Mouse (Mus musculus) embryonic stem cell, embryonic (primary cell): ENCODE data around the gene Zmynd12.

Experiments used
- CTCF ChIA-PET, 4 experiments: fragments of 300-600 bp in 2 of 4; fragments of 350-600 bp in 2 of 4; sonication (Branson Sonifier 250); formaldehyde crosslinking; loops; one replicate each; lab custom pipeline; 2022; ENCODE audit warnings: inconsistent platforms in 2 of 4; lab: Charles Lee
- POLR2A ChIA-PET, 4 experiments: fragments of 300-600 bp in 2 of 4; fragments of 350-600 bp in 2 of 4; sonication (Branson Sonifier 250); formaldehyde crosslinking; loops; one replicate each; lab custom pipeline; 2022; ENCODE audit warnings: antibody characterized with exemption in 4 of 4, inconsistent platforms in 1 of 4; lab: Charles Lee

Zmynd12 gene

GRCm38 (mm10) chr4:119425601-119426000 is 3.0 kb downstream of the Zmynd12 start:
- ChIA-PET POLR2A (interaction anchor here in 1 of 4 experiments (1.1 to 3.1 kb wide), 3 partner anchors 11 to 19 kb away, joined by 5 to 12 read pairs (median 5); no protein-coding TSS in a partner anchor), CTCF (interaction anchor here in 1 of 4 experiments (0.5 kb wide), 1 partner anchor 202 kb away, joined by 4 read pairs; no protein-coding TSS in a partner anchor)

GRCm38 (mm10) chr4:119427680-119428079 is 5.1 kb downstream of the Zmynd12 start:
- ChIA-PET POLR2A (interaction anchor here in 1 of 4 experiments (1.1 to 1.4 kb wide), 2 partner anchors 12 to 16 kb away, joined by 3 to 4 read pairs; partner anchors contain the start of gene Ccdc30), CTCF (interaction anchor here in 1 of 4 experiments (0.6 kb wide), 1 partner anchor 106 kb away, joined by 3 read pairs; no protein-coding TSS in a partner anchor)

DNA sequence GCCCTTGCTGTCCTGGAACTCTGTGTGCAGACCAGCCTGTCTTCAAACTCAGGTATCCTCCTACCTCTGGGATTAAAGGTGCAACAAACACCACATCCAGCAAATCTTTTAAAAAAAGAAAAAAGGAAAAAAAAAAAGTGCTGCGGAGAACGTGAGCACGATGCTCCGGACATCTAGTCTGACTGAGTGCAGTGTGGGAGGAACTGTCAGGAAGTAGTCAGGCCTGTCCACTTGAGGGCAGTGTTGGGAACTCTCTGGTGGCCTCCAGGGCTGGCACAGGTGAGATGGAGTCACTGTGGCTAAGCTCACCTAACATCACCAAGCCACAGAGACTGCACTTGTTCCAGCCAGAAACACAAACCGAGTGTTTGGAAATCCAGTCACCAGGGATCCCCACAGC is 8.1 kb downstream of the Zmynd12 start:
- CTCF ChIA-PET: interaction anchor here (0.5 to 1.7 kb wide), 17 partner anchors 11 to 1389 kb away, joined by 3 to 12 read pairs (median 3); no protein-coding TSS in a partner anchor
- POLR2A ChIA-PET: interaction anchor here in 2 of 4 experiments (0.6 to 0.7 kb wide), 3 partner anchors 30 to 177 kb away, joined by 3 to 4 read pairs (median 3); no protein-coding TSS in a partner anchor

DNA sequence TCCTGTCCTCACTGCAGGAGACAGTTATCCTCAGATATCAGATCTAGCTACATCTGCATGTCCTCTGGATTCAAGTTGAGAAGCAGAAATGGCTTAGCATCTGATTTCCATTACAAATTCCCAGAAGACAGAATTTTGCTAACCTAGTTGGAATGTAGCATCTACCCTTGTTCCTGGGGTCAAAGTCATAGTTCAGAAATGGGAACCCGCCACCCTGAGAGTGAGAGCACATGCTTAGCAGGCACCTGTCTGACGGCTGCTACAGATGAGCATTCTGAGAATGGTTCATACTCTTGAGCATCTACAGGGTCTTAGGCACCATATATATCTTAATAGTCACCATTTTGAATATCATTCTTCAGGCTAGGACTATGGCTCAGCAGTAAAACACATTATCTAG is 15.3 kb downstream of the Zmynd12 start:
- ChIA-PET POLR2A (interaction anchor here in 1 of 4 experiments (0.7 kb wide), 1 partner anchor 16 kb away, joined by 3 read pairs; no protein-coding TSS in a partner anchor), CTCF (interaction anchor here in 2 of 4 experiments (0.6 to 1.9 kb wide), 4 partner anchors 23 to 199 kb away, joined by 3 to 5 read pairs (median 4); no protein-coding TSS in a partner anchor)

DNA sequence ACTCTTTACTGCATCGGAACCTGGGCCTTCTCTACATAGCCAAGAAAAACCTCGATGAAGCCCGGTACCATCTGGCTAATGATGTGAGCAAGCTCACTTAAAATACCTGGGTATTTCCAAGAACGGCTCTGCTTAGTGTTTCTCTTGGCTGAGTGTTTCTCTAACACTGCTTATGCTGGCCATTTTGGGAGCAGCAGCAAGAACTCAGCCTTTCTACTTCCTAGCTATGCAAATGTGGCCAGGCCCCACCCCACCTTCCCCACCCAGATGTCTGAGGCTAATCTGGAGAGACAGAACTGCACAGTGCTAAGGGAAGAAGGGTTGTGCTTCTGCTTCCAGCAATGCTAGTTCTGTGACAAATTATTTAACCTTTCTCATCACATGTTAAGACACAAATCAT is 19.2 kb downstream of the Zmynd12 start:
- CTCF ChIA-PET: interaction anchor here in 3 of 4 experiments (0.5 to 1.3 kb wide), 6 partner anchors 11 to 784 kb away, joined by 3 to 6 read pairs (median 3); no protein-coding TSS in a partner anchor
- POLR2A ChIA-PET: interaction anchor here in 3 of 4 experiments (0.6 to 2.4 kb wide), 14 partner anchors 8 to 209 kb away, joined by 3 to 12 read pairs (median 4); partner anchors contain the start of genes AU022252 (in 1 of the 3), Frg2f1 (in 1 of the 3), P3h1 (in 1 of the 3) and Rimkla (in 1 of the 3)

DNA sequence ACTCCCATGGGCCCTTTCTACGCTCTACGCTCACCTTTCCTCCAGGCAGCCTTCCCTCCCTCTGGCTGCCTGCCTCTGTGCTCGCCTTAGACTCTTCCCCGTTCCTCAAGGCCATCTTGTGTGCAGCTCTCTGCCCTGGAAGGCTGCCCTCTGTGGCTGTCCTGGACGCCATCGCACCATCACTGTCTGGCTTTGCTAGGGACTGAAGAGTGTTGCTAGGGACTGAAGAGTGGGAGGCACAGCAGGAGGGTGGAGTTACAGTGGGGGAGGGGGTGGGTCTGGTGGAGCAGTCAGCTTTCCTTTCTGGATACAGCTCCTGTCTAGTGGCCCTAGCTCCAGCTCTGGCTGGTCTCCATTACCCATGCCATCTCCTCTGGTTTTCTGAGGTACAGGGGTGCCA is 19.9 kb downstream of the Zmynd12 start:
- CTCF ChIA-PET: interaction anchor here in 2 of 4 experiments (0.7 to 1.3 kb wide), 4 partner anchors 11 to 48 kb away, joined by 3 to 6 read pairs (median 3); no protein-coding TSS in a partner anchor
- POLR2A ChIA-PET: interaction anchor here in 2 of 4 experiments (0.5 to 2.4 kb wide), 11 partner anchors 9 to 1482 kb away, joined by 3 to 12 read pairs (median 5); partner anchors contain the start of genes AU022252 (in 1 of the 2), Exo5 (in 1 of the 2), P3h1 (in 1 of the 2) and Zmynd12 (in 1 of the 2)

GRCm38 (mm10) chr4:119447261-119447660 is 24.6 kb downstream of the Zmynd12 start:
- CTCF ChIA-PET: no interaction called here
- POLR2A ChIA-PET: interaction anchor here in 2 of 4 experiments (0.6 to 1.5 kb wide), 2 partner anchors 92 to 214 kb away, joined by 3 to 4 read pairs; partner anchors contain the start of gene Frg2f1 (in 1 of the 2)

- POLR2A ChIA-PET: interaction anchor here in 1 of 4 experiments (1.5 kb wide), 1 partner anchor 92 kb away, joined by 4 read pairs; the partner anchor contains the start of gene Frg2f1
- CTCF ChIA-PET: interaction anchor here in 1 of 4 experiments (0.9 kb wide), 1 partner anchor 17 kb away, joined by 3 read pairs; no protein-coding TSS in a partner anchor
Measured at GRCm38 (mm10) chr4:119447786-119448185, 25.2 kb downstream of the Zmynd12 start.

GRCm38 (mm10) chr4:119450436-119450835 is 27.8 kb downstream of the Zmynd12 start:
- ChIA-PET POLR2A (interaction anchor here in 2 of 4 experiments (0.7 to 1.2 kb wide), 2 partner anchors 9 to 213 kb away, joined by 3 to 5 read pairs; no protein-coding TSS in a partner anchor), CTCF (interaction anchor here in 1 of 4 experiments (1.4 kb wide), 1 partner anchor 19 kb away, joined by 3 read pairs; no protein-coding TSS in a partner anchor)

- ChIA-PET POLR2A (interaction anchor here in 2 of 4 experiments (0.7 to 1.4 kb wide), 5 partner anchors 11 to 221 kb away, joined by 3 to 4 read pairs (median 4); partner anchors contain the start of genes AU022252 (in 1 of the 2) and P3h1 (in 1 of the 2)), CTCF (interaction anchor here in 1 of 4 experiments (0.6 to 1.2 kb wide), 3 partner anchors 38 to 86 kb away, joined by 4 to 7 read pairs (median 5); no protein-coding TSS in a partner anchor)
Measured at GRCm38 (mm10) chr4:119453128-119453527, 30.5 kb downstream of the Zmynd12 start.

- ChIA-PET POLR2A (interaction anchor here in 2 of 4 experiments (0.6 to 1.4 kb wide), 9 partner anchors 12 to 221 kb away, joined by 3 to 4 read pairs (median 4); partner anchors contain the start of genes AU022252 (in 1 of the 2) and P3h1 (in 1 of the 2)), CTCF (interaction anchor here in 2 of 4 experiments (0.6 to 1.2 kb wide), 4 partner anchors 37 to 87 kb away, joined by 4 to 7 read pairs (median 6); no protein-coding TSS in a partner anchor)
Measured at GRCm38 (mm10) chr4:119453533-119453932, 30.9 kb downstream of the Zmynd12 start.

DNA sequence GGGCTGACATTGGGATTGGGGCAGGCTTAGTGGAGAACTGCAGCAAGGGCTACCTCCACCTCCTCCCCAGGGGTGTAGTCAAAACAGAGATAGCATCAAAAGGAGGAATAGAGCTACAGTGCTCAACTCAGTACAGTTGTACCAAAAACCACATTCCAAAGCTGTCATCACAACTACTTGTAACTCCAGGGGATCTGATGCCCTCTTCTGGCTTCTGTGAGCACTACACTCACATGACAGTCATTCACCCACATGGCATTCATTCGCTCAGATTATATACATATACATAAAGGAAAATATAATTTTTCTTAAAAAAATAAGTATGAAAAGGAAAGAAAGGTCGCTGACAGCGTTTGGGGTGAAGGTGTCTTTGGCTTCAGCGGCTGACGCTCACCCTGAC is 37.7 kb downstream of the Zmynd12 start:
- ChIA-PET CTCF (interaction anchor here (0.5 to 2.6 kb wide), 21 partner anchors 19 to 273 kb away, joined by 3 to 14 read pairs (median 4); partner anchors contain the start of gene Hivep3 (in 1 of the 4)), POLR2A (interaction anchor here in 3 of 4 experiments (0.7 to 2.1 kb wide), 9 partner anchors 9 to 222 kb away, joined by 3 to 11 read pairs (median 3); no protein-coding TSS in a partner anchor)

DNA sequence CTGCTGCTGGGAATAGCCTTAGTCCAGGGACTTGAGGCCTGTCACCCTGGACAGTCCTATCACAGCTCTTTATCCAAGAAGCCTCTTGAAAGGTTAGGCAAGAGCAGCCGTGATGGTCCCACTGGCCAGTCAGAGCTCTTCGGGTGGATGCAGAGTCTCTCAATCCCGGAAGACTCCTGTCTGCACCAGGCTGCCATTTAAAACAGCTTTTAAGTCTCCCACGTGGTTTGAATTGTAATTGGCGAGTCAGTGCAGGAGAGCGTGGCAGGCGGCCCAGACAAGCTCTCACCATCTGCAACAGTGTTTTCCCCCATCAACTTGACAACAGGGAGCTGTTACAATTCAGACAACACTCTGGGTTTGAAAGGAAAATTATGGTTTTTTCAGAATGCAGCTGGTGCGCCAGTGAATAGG is 38.1 kb downstream of the Zmynd12 start:
- ChIA-PET CTCF (interaction anchor here (0.5 to 2.6 kb wide), 25 partner anchors 19 to 223 kb away, joined by 3 to 14 read pairs (median 4); partner anchors contain the start of gene Ccdc30 (in 1 of the 4)), POLR2A (interaction anchor here in 3 of 4 experiments (0.7 to 2.1 kb wide), 10 partner anchors 9 to 222 kb away, joined by 3 to 11 read pairs (median 4); no protein-coding TSS in a partner anchor)

DNA sequence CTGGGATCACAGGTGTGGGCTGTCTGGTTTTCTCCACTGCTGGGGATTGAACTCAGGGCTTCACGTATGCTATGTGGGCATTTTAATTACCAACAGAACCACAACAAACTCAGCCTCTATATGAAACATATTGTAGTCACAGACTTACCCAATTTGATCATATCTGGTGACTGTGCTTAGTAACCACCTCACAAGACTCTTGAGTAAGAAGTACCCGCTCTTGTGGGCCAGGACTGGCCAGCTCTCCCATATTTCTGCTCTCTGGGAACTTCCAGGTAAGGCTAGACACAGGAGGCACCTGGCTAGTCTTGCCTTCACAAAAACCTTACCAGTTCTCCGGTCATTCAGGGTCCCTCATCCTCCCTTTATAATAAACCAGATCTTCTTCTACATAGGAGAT is 39.8 kb downstream of the Zmynd12 start:
- ChIA-PET CTCF (interaction anchor here in 2 of 4 experiments (0.6 to 1.4 kb wide), 5 partner anchors 22 to 473 kb away, joined by 3 to 4 read pairs (median 3); no protein-coding TSS in a partner anchor), POLR2A (interaction anchor here in 2 of 4 experiments (0.6 to 1.5 kb wide), 6 partner anchors 9 to 230 kb away, joined by 3 to 6 read pairs (median 3); partner anchors contain the start of genes AU022252 (in 1 of the 2) and P3h1 (in 1 of the 2))

- ChIA-PET POLR2A (interaction anchor here in 2 of 4 experiments (0.6 to 1.5 kb wide), 8 partner anchors 9 to 230 kb away, joined by 3 to 6 read pairs (median 3); partner anchors contain the start of genes AU022252 (in 1 of the 2), Ccdc30 (in 1 of the 2), P3h1 (in 1 of the 2) and Ybx1 (in 1 of the 2)), CTCF (interaction anchor here in 3 of 4 experiments (0.6 to 1.4 kb wide), 6 partner anchors 23 to 474 kb away, joined by 3 to 4 read pairs (median 3); no protein-coding TSS in a partner anchor)
Measured at GRCm38 (mm10) chr4:119462858-119463755, 40.5 kb downstream of the Zmynd12 start.

GRCm38 (mm10) chr4:119463756-119464419 is 41.3 kb downstream of the Zmynd12 start:
- POLR2A ChIA-PET: interaction anchor here in 2 of 4 experiments (0.9 to 1.5 kb wide), 5 partner anchors 28 to 169 kb away, joined by 3 to 6 read pairs (median 3); partner anchors contain the start of genes Ccdc30 (in 1 of the 2) and Ybx1 (in 1 of the 2)

More at GRCm38 (mm10) chr4:119463756-119464419, 41.3 kb downstream of the Zmynd12 start:
- CTCF ChIA-PET: interaction anchor here in 2 of 4 experiments (0.6 to 1.4 kb wide), 2 partner anchors 33 to 190 kb away, joined by 3 to 4 read pairs; no protein-coding TSS in a partner anchor
